Mouse (Mus musculus) ovary, postnatal 10 days (tissue): ENCODE results near the gene Zswim1.

ENCODE experiments used
- DNase-seq: peaks from one replicate; pipeline ENCODE4 v3.0.0; 2022; ENCODE audit warnings: low spot score

The Zswim1 gene

DNA sequence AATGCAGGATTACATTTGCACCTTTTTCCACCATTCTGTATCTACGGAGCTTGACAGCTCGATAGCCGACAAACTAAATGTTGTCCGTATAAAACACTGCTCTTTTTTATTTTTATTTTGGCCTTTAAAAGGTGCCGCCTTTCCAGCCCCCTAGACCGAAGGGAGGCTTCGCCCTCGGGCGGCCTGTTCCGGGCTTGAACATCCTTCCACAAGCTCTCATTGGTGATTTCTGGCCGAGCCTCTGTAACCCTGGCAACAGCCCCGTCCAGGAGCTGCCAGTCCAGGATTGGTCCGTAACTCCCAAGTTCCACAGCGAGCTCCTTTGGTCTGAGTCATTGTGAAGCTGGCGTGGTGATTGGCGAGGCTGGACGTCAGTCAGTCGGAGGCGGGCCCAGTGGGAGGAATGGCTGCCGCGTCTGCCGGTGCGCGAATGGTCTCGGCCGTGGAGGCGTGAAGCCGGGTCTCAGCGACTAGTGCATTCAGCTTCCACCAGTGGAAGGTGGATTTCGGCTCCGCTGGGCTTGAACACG, at the start of gene Zswim1:
Gene Zswim1 (plus strand): TSS at position 51 of the 530 bp plus-strand sequence.
- DNase-seq = peak; percentile 100

DNA sequence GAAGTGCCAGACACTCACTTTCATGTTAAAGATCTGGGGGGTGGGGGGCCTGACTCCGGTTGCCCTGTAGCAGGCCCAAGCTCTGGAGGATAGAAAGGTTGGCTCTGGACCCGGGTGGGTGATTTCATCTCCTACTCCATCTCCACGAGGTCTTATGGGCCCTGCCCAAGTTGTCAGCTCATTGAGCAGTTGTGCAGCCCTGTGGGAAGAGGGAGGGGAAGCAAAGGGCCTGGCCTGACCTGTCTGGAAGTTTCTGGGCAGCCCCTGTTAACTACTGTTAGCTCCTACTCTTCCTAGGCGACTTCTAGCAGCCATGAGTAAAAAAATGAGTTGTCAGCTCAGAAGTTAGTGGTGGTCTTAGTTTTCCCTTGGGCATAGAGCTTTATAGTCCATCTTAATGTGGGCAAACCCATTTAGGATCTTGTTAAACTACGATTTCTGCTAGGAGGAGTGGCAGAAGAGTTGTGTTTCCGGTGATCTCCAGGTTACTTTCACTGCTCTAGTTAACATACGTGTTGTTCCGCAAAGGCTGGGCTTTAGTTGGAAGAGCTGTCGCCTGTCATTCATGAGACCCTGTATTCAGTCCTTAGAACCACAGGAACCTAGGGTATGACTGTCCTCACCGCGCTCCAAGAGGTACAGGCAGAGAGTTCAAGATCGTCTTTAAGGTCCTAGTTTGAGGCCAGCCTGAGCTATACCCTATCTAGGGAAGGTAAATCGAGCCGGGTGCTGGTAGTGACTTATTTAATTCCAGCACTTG, 49.1 kb upstream of the Zswim1 start:
- DNase-seq = no peak

DNA sequence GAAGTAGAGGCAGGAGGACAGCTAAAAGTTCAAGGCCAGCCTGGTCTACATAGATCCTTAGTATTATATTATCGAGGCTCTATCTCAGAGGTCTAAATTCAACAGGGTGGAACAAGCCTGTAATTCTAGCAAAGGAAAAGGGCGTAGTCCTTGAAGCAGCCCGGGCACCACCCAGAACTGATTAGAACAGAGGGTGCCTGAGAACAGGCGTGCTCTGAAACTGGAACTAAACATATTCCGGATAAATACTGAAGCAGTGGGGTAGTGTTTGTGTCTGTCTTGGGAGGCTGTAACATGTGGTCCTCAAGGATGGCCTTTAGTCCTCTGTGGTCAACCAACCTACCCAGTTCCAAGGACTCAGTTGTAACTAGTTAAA, 48.5 kb upstream of the Zswim1 start:
- DNase-seq = no peak

DNA sequence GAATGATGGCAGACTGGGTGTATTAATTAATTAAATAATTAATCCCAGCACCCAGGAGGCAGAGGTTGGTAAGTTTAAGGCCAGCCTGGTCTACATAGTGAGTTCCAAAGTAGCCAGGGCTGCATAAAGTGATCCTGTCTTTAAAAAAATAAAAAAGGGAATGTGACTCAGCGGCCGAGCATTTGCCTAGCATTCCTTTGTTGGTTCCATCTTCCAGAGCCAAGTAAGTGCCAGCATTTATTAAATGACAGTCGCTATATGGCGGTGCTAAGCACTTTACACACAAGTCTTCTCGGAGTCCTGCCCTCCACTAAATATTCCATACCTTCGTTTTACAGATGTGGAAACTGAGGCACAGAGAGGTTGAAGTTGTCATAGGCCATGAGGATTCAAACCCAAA, 46.4 kb upstream of the Zswim1 start:
- no peak for DNase-seq

DNA sequence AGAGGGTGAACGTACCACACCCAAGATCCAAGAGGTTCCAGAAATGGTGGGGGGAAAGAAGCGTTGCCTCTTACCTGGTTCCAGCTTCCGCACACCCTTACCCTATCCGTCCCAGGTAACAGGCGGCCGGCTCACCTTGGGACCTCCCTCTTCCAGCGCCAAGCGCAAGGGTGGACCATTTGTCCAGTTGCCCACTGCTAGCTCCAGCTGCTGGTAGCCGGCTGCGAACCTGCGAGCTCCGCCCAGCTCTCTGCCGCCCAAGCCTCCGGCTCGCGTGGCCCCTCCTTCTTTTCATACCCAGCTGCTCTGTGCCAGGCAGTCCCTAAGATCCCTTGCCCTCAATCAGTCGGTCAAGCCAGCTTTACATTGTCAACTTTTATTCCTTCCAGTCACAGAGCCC, 45.7 kb upstream of the Zswim1 start:
- DNase-seq = no peak

DNA sequence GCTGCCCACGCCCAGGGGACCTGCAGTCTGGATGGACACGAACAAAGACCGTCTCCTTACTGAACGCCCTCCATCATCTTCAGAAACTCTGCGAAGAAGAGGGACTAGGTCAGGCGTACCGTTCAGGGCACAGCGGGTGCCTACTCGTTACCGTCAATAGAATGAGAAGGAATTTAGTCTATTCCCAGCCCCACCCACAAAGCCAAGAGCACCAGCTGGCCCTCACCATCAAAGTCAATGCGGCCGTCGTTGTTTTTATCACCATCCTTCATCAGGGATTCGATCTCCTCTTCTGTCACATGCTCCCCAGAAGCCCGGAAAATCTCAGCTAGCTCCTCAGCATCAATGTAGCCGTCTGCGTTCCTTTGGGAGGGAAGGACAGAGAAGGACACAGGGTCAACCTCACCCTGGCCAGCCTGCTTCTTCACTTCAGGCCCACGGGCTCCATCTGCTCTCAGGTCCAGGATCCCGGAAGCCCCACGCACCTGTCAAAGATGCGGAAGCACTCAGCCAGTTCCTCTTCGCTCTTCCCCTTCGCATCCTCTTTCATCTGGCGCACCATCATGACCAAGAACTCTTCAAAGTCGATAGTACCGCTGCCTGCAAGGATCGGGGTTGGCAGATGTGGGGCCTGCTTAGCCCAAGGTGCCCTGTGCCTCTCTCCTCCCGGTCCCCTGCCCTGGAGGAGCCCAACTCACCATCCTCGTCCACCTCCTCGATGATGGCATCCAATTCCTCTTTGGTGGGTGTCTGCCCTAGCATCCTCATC, 45.1 kb upstream of the Zswim1 start:
- no peak for DNase-seq

DNA sequence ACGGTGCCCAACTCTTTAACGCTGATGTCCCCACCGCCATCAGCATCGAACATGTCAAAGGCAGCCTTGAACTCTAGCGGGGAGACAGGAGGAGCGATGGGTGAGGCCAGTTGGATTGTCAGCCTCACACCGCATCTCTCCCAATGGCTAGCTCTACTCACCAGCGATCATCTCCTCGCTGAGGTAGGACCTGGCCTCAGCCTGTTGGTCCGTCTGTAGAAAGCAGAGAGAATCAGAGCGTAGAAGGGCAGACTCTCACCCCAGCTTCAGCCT, 44.5 kb upstream of the Zswim1 start:
- DNase-seq = no peak

DNA sequence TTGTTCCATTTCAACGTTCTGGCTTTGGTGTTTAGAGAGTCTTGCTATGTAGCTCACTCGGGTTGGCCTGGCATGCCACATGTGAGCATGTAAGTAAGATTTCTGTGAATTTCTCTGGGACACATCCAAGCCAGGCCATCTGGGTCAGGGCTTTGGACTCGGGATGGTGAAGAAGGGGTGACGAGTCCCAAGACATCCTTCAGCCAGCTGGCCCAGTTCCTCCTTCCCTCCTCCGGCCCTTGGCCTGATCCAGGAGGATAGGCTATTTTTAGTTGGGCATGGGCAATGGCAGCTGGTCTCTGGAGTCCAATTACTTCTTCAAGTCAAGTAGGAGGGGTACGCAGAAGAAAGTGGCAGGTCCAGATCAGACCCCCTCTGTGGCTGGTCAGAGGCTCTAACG, 43.7 kb upstream of the Zswim1 start:
- no peak for DNase-seq

DNA sequence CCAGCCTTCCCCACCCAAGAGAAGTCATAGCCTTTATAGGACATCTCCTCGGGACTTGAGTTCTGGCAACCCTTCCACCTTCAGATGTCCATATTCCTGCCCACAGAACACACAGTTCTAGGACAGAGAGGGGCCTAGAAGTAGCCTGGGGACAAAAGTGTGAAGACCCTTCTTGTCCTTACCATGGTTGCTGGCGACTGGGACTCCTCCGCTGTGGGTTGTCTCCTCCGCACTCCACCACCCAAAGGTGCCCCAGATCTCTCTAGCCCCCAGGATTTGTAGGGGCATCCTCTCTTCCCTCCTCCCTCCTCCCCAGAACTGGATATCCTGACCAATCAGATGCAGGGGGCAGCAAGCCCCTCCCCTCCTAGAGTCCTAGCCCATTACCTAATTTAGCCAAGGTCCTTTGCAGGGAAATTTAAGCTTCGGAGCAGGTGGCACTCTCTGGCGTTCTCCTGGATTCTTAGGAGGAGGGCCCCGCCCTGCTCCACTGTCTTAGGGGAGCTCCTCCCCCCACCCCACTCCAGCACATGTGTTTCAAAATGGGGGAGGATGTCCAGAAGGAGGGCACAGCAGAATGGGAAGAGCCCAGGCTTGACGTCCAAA, 42.9 kb upstream of the Zswim1 start, which contains the start of gene Tnnc2:
Gene Tnnc2 (minus strand): TSS at position 487 of the 606 bp plus-strand sequence.
- DNase-seq = no peak

DNA sequence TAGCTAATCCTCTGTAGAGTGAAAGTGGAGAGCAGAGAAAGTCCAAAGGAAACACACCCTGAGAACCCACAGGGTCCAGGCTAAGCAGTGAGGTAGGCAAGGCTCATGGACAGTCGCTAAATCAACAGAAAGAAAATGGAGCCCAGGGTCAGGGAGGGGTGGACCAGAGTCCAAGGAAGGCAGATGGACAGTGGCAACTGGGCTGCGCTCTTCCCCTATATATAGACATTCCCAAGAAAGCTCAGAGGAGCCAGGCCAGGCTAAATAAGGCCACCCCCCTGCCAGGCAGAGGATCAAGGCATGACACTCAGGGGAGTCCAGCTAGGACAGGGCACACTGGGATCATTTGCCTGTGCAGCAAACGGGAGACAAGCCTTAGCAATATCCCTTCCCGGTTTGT, 40.6 kb upstream of the Zswim1 start:
- DNase-seq = no peak

DNA sequence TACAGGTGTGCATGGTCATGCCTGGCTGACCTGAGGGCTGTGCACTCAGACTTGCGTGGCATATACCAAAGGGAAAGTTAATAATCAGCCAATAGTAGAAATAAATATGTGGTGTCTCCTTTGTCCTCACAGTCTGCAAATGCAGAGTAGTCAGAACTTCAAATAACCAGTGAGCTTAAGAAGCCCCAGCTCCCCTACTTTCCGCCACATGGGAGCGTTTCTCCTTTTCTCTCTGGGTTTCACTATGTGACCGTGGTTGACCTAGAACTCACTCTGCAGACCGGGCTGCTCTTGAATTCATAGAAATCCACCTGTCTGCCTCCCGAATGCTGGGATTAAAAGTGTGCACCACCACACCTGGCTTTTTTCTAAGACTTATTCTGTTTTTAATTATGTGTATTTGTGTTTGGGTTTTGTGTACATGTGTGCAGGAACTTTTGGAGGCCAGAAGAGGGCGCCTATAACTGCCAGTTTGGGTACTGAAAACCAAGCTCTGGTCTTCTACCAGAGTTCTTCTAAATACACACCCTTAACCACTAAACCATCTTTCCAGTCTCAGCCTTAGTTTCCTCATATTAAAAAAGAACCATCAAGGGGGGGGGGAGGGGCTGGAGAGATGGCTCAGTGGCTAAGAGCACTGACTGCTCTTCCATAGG, 38.4 kb upstream of the Zswim1 start:
- no peak for DNase-seq

DNA sequence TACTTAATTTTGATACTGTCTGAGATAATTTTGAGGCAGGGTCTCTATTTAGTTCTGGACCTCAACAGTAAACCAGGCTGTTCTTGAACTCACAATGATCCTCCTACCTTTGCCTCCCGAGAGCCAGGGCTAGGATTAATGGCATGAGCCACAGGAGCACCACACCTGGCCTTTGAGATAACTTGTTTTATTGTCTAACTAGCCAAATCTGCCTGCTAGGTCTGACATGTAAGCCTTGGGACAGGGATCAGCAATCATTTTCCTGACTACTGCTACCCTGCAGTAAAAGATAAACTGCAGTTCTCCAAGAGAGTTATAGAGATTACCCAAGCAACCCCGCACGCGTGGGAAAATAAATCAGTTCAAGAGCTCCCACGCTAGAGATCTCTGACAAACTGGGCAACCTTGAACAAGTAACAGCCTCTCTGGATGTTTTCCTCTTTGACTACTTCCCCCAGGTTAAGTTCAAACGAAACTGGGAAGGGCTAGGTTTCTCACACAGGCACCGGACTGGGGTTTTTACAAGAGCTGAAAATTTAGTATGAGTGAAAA, 37.5 kb upstream of the Zswim1 start:
- no peak for DNase-seq

DNA sequence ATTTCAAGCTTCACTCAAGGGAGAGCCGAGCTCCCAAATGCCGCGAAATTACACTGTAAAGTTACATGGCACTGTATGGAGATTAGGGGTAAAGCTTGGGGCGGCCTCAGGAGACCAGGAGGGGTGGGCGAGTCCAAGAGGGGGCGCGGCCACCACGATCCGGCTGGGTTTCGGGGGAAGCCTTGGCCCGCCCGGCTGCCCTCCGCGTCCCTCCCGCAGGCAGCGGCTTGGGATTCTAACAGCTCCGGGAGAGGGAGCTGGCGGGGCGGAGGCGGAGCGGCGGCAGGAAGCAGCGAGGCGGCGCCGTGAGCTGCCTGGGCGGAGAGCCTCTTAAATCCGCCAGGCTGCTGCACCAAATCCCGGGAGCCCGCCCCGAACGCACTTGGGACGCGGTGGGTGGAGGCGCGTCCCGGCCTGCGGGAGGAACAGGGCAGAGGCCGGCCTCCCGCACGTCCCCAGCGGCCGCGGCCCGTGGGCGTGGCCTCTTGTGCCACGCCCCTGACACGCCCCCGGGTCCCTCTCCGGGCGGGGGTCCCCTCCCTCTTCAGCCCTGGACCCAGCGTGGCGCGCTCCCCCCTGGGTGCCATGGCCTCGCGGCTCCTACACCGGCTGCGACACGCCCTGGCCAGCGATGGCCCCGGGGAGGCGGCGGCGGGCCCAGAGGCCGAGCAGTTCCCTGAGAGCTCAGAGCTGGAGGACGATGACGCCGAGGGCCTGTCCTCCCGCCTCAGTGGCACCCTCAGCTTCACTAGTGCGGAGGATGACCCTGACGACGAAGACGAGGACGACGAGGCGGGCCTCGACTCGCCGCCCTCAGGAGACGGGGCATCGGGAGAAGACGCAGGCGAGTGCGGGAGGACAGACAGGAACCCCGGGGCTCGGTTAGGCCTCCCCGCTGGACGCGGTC, 36.8 kb upstream of the Zswim1 start, which contains the start of gene Snx21:
Gene Snx21 (plus strand): TSS at position 343 of the 907 bp plus-strand sequence.
- DNase-seq = peak; percentile 81

DNA sequence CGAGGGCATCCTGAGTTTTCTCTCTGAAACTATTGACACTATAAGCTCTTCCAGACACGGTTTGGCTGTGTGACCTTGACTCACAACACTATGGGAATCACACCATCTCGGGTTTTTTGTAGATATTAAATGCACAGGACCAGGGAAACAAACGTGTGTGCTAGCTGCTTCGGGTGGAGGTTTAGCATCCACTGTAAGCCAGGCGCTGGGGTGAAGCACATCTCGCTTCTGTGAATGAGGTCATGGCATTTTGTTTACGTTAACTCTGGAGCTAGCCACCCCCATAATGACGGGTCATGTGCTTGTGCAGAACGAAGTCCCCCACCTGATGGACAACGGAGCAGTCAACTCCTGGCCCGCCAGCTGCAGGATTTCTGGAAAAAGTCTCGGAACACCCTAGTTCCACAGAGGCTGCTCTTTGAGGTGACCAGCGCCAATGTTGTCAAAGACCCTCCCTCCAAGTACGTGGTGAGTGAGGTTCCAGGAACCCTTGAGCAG, 36.0 kb upstream of the Zswim1 start:
- DNase-seq = no peak

DNA sequence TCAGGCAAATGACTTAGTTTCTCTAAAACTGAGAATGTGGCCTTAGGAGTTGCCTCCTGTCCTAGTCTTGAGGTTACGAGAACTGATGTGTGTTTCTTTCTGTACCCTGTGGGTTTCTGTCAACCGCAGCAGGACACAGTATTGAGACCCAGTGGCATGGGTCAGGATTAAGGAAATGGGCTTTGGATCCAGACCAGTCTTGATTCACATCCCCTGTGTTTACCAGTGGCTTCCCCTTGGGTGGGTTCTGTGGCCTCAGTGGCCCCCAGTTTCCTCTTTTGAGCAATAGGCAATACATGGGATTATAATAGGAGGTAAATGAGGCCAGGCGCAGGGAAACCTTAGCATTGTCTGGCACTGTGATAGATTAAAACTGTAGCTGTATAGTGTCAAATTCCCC, 35.5 kb upstream of the Zswim1 start:
- no peak for DNase-seq

DNA sequence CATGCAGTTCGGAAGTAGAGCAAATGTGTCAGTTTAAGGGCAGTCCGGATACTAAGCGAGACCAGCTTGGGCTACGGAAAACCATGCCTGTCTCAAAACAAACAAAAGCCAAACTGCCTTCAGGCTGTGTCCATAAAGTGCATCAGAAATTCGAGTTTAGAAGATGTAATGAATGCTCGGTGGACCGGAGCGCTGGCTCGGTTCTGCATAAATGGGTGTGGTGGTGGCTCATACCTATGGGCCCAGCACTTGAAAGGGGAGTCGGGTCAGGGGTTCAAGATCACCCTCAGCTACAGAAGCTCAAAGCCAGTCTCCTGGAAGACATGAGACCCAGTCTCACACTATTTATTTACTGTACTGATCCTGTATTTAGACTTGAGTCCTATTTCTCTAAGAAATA, 34.7 kb upstream of the Zswim1 start:
- DNase-seq = no peak

DNA sequence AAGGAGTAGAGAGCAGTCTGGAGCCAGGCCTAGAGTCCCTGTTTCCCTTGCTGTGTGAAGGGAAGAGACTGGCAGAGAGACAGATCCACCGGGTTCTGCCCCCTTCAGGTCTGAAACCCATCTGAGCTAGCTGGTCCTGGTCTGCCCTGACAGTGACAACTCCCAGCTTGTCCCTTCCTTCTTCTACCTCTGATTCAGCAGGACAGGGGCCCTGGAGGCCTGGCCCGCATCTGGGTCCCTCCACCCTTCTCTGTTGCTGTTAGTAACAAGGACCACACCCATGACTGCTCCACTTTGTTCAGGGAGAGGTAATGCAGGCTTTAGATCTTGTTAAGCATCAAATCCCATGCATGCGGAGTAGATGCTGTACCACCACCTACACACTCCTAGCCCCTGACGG, 34.1 kb upstream of the Zswim1 start:
- no peak for DNase-seq

DNA sequence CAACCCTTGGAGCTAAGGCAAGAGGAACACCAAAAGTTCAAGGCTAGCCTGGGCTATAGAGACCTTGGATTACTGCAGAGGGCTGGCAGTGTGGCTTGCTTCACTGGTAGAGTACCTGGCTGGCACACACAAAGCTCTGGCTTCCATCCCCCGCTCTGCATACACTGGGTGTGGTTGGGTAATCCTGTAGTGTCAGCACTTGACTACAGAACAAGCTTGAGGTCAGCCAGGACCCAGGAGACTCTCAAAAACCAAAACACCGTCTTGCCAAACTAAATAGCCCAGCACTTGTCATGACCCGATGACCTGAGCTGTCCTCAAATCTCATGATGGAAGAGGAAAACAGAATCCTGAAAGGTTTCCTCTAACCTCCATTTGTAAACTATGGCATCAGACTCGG, 32.0 kb upstream of the Zswim1 start:
- no peak for DNase-seq

DNA sequence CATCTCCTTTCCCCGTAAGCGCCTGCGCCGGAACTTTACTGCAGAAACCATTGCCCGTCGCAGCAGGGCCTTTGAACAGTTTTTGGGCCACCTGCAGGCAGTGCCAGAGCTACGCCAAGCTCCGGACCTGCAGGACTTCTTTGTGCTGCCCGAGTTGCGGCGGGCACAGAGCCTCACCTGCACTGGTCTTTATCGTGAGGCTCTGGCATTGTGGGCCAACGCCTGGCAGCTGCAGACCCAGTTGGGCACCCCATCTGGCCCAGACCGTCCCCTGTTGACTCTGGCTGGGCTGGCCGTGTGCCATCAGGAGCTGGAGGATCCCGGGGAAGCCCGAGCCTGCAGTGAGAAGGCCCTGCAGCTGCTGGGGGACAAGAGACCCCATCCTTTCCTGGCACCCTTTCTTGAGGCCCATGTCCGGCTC, 30.6 kb upstream of the Zswim1 start:
- no peak for DNase-seq

DNA sequence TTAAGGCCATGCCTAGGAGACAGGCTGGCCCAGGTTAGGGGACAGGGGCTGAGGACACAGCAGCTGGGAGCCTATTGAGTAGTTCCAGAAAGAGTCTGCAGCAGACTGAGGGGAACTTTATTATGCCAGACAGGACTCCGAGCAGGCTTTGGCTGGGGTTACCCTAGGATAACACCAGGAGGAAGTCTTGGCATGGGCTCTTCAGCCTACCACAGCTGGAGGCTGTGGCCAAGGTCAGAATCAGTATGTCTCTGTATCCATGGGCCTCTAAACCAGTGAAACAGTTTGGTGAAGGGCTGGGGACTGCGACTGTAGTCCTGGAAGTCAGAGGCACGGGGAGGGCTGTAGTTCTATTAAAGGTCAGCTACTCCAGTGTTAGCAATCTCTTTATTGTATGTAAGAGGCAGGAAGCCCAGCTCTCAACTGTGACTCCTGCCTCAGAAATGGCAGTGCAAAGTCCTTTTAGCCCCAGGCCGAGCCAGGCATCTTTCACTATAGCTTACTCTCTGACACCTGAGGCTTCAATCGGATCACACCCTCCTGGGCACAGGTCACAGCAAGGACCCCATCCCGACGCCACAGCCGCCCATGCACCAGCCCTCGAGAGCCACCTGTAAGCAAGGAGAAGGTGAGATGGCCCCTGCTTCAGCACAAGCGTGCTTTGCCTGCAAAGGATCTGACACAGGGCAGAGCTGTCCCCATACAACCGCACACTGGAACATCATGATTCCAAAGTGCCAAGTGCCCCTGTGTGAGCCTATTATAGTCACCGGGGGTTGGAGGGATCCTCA, 29.9 kb upstream of the Zswim1 start:
- no peak for DNase-seq
